Mouse (Mus musculus) mouse trophoblast stem cell (cell line): ENCODE results near the gene Mansc4.

Experiments
- in situ Hi-C, 2 experiments: fragments of 300-500 bp; cut with MseI, MboI; formaldehyde crosslinking; loops; 2 replicates in 1 of 2; 3 replicates in 1 of 2; pipeline ENCODE4 v1.15.1; 2025

Gene Mansc4

GRCm38 (mm10) chr6:147028396-147028795 lies 58.4 kb downstream of the Mansc4 start:
- in situ Hi-C loops = no loop called here
